Mouse (Mus musculus) erythroblast, embryonic 14.5 days (primary cell): Measurements from ENCODE around the gene Zc3h12b.

Experiments
- GATA1 ChIP-seq: IDR thresholded peaks from 2 replicates; pipeline ENCODE4 v1.6.1; 2012; ENCODE audit warnings: low read length, inconsistent platforms, mixed read lengths
- TAL1 ChIP-seq: IDR thresholded peaks from 3 replicates; pipeline ENCODE4 v1.6.1; 2012; ENCODE audit warnings: low read length, inconsistent platforms, mixed read lengths

DNA sequence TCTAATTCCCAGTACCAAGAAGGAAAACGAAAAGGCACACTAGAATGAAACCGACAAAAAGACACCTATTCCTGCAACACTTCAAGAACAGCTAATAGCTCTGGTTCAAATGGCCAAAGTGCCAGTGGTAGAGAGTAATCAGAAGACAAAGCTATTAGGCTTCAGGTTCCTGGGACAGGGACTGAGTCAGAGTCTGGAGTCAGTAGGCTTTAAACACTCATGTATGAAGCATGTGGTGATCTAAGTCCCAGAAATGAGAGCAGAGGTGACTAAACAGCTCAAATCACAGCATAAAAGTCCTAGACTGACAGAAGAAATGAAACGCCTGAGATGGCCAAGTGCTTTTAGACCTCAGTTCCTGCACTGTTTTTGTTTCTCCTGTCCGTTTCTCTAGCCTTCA is 236.7 kb downstream of the Zc3h12b start:
- TF ChIP-seq TAL1, result no peak
- TF ChIP-seq GATA1, result no peak
